Mouse (Mus musculus): ENCODE measurements at regions not wholly inside any gene's neighbourhood (a gene's known extent, or its start where the extent isn't known, plus 50 kb on each side); places are given as distances from the start of the nearest gene placed in this dataset.

DNA sequence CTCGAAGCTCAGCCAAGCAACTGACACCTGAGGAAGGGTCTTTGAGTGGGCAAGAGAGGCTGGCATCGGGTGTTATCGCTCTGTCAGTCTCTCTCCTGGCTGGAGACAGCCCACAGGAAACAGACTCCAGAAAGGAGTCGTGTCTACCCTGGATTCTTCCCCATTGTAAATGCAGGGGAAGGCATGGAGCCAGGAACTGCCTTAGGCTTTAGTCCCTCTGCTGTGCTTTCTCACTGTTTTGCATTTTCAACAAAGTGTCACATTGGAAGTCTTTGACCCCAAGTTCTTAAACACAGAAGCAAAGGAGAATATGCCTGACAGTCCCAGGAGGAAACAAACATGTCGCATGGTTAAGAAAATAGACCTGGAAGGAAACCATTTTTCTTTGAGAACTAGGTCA is 480.4 kb upstream of the Atp11b start:
- ATAC-seq (ENCODE audit: extremely low read depth, insufficient number of reproducible peaks, low FRiP score, poor library complexity, severe bottlenecking) (no peak), DNase-seq (ENCODE audit: low spot score) (no peak)
- H3K4me1 ChIP-seq (ENCODE audit: insufficient read depth, low read depth, low read length), result no peaks in the 10 kb centered on the region
- no peaks in the 10 kb centered on the region for H3K36me3 ChIP-seq (replicated peaks)
- H3K27me3 ChIP-seq (ENCODE audit: insufficient read depth, low read length), result no peaks in the 10 kb centered on the region
- no peak overlapping the region for H3K4me3 ChIP-seq (ENCODE audit: low read depth, low read length)
- H3K9me3 ChIP-seq (replicated peaks), result peaks cover 3% of the 10 kb centered on the region; the same call in 1 of the 2 replicates
- TF ChIP-seq GATA2 (IDR thresholded peaks at IDR 0.05; ENCODE audit: borderline replicate concordance, low read depth, low read length) (no peak), POLR2AphosphoS5 (IDR thresholded peaks at IDR 0.05; ENCODE audit: insufficient replicate concordance, low read depth, low read length) (no peak), GATA1 (IDR thresholded peaks at IDR 0.05; ENCODE audit: borderline replicate concordance, low read length) (no peak), CTCF (IDR thresholded peaks at IDR 0.05; ENCODE audit: low read depth, low read length) (no peak), TAL1 (conservative IDR thresholded peaks at IDR 0.05; ENCODE audit: low read depth, low read length) (no peak)

- Histone ChIP-seq H3K36me3 (replicated peaks) (no peaks in the 10 kb centered on the region), H3K4me3 (ENCODE audit: low read depth, low read length) (no peak overlapping the region), H3K4me1 (ENCODE audit: insufficient read depth, low read depth, low read length) (no peaks in the 10 kb centered on the region), H3K27me3 (ENCODE audit: insufficient read depth, low read length) (no peaks in the 10 kb centered on the region), H3K9me3 (replicated peaks) (peaks cover 5% of the 10 kb centered on the region; the same call in 1 of the 2 replicates)
- TF ChIP-seq TAL1 (conservative IDR thresholded peaks at IDR 0.05; ENCODE audit: low read depth, low read length) (no peak), CTCF (IDR thresholded peaks at IDR 0.05; ENCODE audit: low read depth, low read length) (no peak), POLR2AphosphoS5 (IDR thresholded peaks at IDR 0.05; ENCODE audit: insufficient replicate concordance, low read depth, low read length) (no peak)
- DNase-seq (ENCODE audit: low spot score) (no peak), ATAC-seq (ENCODE audit: extremely low read depth, insufficient number of reproducible peaks, low FRiP score, poor library complexity, severe bottlenecking) (no peak)
Measured at GRCm38 (mm10) chr3:35280981-35281380, 472.9 kb upstream of the Atp11b start.

- no peaks in the 10 kb centered on the region for H3K36me3 ChIP-seq (replicated peaks)
- peaks cover 5% of the 10 kb centered on the region; the same call in 1 of the 2 replicates for H3K9me3 ChIP-seq (replicated peaks)
- no peaks in the 10 kb centered on the region for H3K4me1 ChIP-seq (ENCODE audit: insufficient read depth, low read depth, low read length)
- no peaks in the 10 kb centered on the region for H3K27me3 ChIP-seq (ENCODE audit: insufficient read depth, low read length)
- TF ChIP-seq TAL1 (conservative IDR thresholded peaks at IDR 0.05; ENCODE audit: low read depth, low read length) (no peak), POLR2AphosphoS5 (IDR thresholded peaks at IDR 0.05; ENCODE audit: insufficient replicate concordance, low read depth, low read length) (no peak), GATA1 (IDR thresholded peaks at IDR 0.05; ENCODE audit: borderline replicate concordance, low read length) (no peak), GATA2 (IDR thresholded peaks at IDR 0.05; ENCODE audit: borderline replicate concordance, low read depth, low read length) (no peak), CTCF (IDR thresholded peaks at IDR 0.05; ENCODE audit: low read depth, low read length) (no peak)
- H3K4me3 ChIP-seq (ENCODE audit: low read depth, low read length), result no peak overlapping the region
- DNase-seq (ENCODE audit: low spot score), result no peak
- no peak for ATAC-seq (ENCODE audit: extremely low read depth, insufficient number of reproducible peaks, low FRiP score, poor library complexity, severe bottlenecking)
Measured at GRCm38 (mm10) chr3:35282106-35282505, 471.8 kb upstream of the Atp11b start.

GRCm38 (mm10) chr3:35294771-35295170 is 459.1 kb upstream of the Atp11b start:
- no peaks in the 10 kb centered on the region for H3K4me1 ChIP-seq (ENCODE audit: insufficient read depth, low read depth, low read length)
- no peak overlapping the region for H3K4me3 ChIP-seq (ENCODE audit: low read depth, low read length)
- no peaks in the 10 kb centered on the region for H3K36me3 ChIP-seq (replicated peaks)
- DNase-seq (ENCODE audit: low spot score), result no peak
- H3K27me3 ChIP-seq (ENCODE audit: insufficient read depth, low read length), result no peaks in the 10 kb centered on the region
- TF ChIP-seq TAL1 (conservative IDR thresholded peaks at IDR 0.05; ENCODE audit: low read depth, low read length) (no peak), GATA1 (IDR thresholded peaks at IDR 0.05; ENCODE audit: borderline replicate concordance, low read length) (no peak), POLR2AphosphoS5 (IDR thresholded peaks at IDR 0.05; ENCODE audit: insufficient replicate concordance, low read depth, low read length) (no peak), GATA2 (IDR thresholded peaks at IDR 0.05; ENCODE audit: borderline replicate concordance, low read depth, low read length) (no peak), CTCF (IDR thresholded peaks at IDR 0.05; ENCODE audit: low read depth, low read length) (no peak)
- H3K9me3 ChIP-seq (replicated peaks), result peaks cover 2% of the 10 kb centered on the region; the same call in 1 of the 2 replicates
- ATAC-seq (ENCODE audit: extremely low read depth, insufficient number of reproducible peaks, low FRiP score, poor library complexity, severe bottlenecking), result no peak

DNA sequence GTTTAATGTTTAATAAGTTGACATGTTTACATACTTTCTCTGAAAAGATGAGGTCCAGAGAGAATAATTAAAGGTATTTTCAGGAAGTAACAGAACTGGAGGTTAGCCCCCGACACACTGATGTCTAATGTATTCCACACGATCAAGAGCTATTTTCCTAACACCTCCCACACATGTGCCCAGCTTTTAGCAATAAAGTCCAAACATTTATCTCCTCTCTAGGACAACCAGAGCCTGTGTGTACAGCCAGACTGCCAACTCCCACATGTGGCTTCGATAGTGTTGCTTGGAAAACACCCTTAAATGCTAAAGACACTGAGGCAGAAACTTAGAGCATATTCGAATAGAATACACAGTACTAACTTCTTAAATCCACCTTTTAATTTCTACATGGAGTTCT is 458.2 kb upstream of the Atp11b start:
- DNase-seq (ENCODE audit: low spot score) (no peak), ATAC-seq (ENCODE audit: extremely low read depth, insufficient number of reproducible peaks, low FRiP score, poor library complexity, severe bottlenecking) (no peak)
- H3K9me3 ChIP-seq (replicated peaks), result peaks cover 2% of the 10 kb centered on the region; the same call in 1 of the 2 replicates
- H3K36me3 ChIP-seq (replicated peaks), result no peaks in the 10 kb centered on the region
- no peak for TF ChIP-seq POLR2AphosphoS5 (IDR thresholded peaks at IDR 0.05; ENCODE audit: insufficient replicate concordance, low read depth, low read length)
- no peak for TF ChIP-seq GATA2 (IDR thresholded peaks at IDR 0.05; ENCODE audit: borderline replicate concordance, low read depth, low read length)
- no peak overlapping the region for H3K4me3 ChIP-seq (ENCODE audit: low read depth, low read length)
- no peaks in the 10 kb centered on the region for H3K27me3 ChIP-seq (ENCODE audit: insufficient read depth, low read length)
- H3K4me1 ChIP-seq (ENCODE audit: insufficient read depth, low read depth, low read length), result no peaks in the 10 kb centered on the region

- no peaks in the 10 kb centered on the region for H3K9me3 ChIP-seq (replicated peaks)
- H3K36me3 ChIP-seq (replicated peaks), result no peaks in the 10 kb centered on the region
- no peak for TF ChIP-seq CTCF (IDR thresholded peaks at IDR 0.05; ENCODE audit: low read depth, low read length)
- no peak for TF ChIP-seq GATA1 (IDR thresholded peaks at IDR 0.05; ENCODE audit: borderline replicate concordance, low read length)
- no peak for TF ChIP-seq GATA2 (IDR thresholded peaks at IDR 0.05; ENCODE audit: borderline replicate concordance, low read depth, low read length)
- TF ChIP-seq POLR2AphosphoS5 (IDR thresholded peaks at IDR 0.05; ENCODE audit: insufficient replicate concordance, low read depth, low read length), result no peak
- TF ChIP-seq TAL1 (conservative IDR thresholded peaks at IDR 0.05; ENCODE audit: low read depth, low read length), result no peak
- H3K4me3 ChIP-seq (ENCODE audit: low read depth, low read length), result no peak overlapping the region
- H3K4me1 ChIP-seq (ENCODE audit: insufficient read depth, low read depth, low read length), result no peaks in the 10 kb centered on the region
- no peak for DNase-seq (ENCODE audit: low spot score)
- no peak for ATAC-seq (ENCODE audit: extremely low read depth, insufficient number of reproducible peaks, low FRiP score, poor library complexity, severe bottlenecking)
- H3K27me3 ChIP-seq (ENCODE audit: insufficient read depth, low read length), result no peaks in the 10 kb centered on the region
Measured at GRCm38 (mm10) chr3:35299036-35299435, 454.9 kb upstream of the Atp11b start.

DNA sequence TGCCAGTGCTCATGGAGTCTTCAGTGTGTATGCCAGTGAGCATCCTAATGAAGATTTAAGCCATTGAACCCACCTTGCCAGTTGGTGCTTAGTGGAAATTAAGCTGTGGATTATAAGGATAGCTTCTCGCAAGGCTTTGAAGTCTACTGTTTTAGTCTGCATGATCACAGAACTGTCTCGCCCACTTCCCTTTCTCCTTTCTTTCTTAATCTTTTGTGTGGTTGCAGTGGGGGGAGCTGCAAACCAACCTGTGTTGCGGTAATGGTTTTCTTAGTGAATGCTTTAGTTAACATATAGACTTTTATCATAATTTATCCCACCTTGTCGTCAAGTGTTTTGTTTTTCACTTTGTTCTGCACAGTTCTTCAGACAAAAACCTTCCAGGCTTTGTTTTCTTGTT is 447.9 kb upstream of the Atp11b start:
- Histone ChIP-seq H3K9me3 (replicated peaks) (0 out of 2 replicates have a peak, but pooled peaks cover 2% of the 10 kb centered on the region), H3K4me3 (ENCODE audit: low read depth, low read length) (no peak overlapping the region), H3K36me3 (replicated peaks) (no peaks in the 10 kb centered on the region), H3K27me3 (ENCODE audit: insufficient read depth, low read length) (no peaks in the 10 kb centered on the region), H3K4me1 (ENCODE audit: insufficient read depth, low read depth, low read length) (no peaks in the 10 kb centered on the region)
- DNase-seq (ENCODE audit: low spot score) (no peak), ATAC-seq (ENCODE audit: extremely low read depth, insufficient number of reproducible peaks, low FRiP score, poor library complexity, severe bottlenecking) (no peak)
- no peak for TF ChIP-seq POLR2AphosphoS5 (IDR thresholded peaks at IDR 0.05; ENCODE audit: insufficient replicate concordance, low read depth, low read length)
- TF ChIP-seq GATA2 (IDR thresholded peaks at IDR 0.05; ENCODE audit: borderline replicate concordance, low read depth, low read length), result no peak
- TF ChIP-seq CTCF (IDR thresholded peaks at IDR 0.05; ENCODE audit: low read depth, low read length), result no peak
- TF ChIP-seq GATA1 (IDR thresholded peaks at IDR 0.05; ENCODE audit: borderline replicate concordance, low read length), result no peak
- TF ChIP-seq TAL1 (conservative IDR thresholded peaks at IDR 0.05; ENCODE audit: low read depth, low read length), result no peak

Measured in G1E (cell line).